Comparison of ENCODE assay signal across 8 mouse cellular contexts in genomic region chr3:152396278-152396987, GRCm38 (mm10). TPM values are rescaled to one million over a fixed set of nuclear protein-coding genes. Genes with fewer than 3 reads are reported as not detected.
DNase-seq lines count a peak whose midpoint lies in the region; ATAC-seq and TF ChIP-seq lines count a peak whose summit lies in the region.

No protein-coding gene starts in this region.

- H3K9ac ChIP-seq in ES-E14 (ENCODE audit: insufficient read depth, low read depth, low read length, poor library complexity, severe bottlenecking): peak overlapping the region; percentile 97
- peak overlapping the region; percentile 90 for H3K9ac ChIP-seq in forebrain, embryonic 16.5 days (replicated peaks; ENCODE audit: low read depth, low read length)
- H3K9ac ChIP-seq in lung, embryonic 15.5 days: peak overlapping the region; percentile 94

- WGBS in forebrain, embryonic 16.5 days: under 1% methylated on average over 54 of the region's 102 CpGs
- under 1% methylated on average over 84 of the region's 102 CpGs for WGBS in lung, embryonic 15.5 days

- H3K27ac ChIP-seq in ES-E14 (ENCODE audit: insufficient read depth, low read depth, low read length, poor library complexity, severe bottlenecking): peak overlapping the region; percentile 94
- peak overlapping the region; percentile 99 for H3K27ac ChIP-seq in forebrain, embryonic 16.5 days (ENCODE audit: low read length)
- peak overlapping the region; percentile 100 for H3K27ac ChIP-seq in lung, embryonic 15.5 days

- H3K4me3 ChIP-seq in ES-E14 (ENCODE audit: insufficient read depth in 1 of 2, low read depth in 1 of 2, low read length in 2 of 2, poor library complexity in 1 of 2, severe bottlenecking in 1 of 2): peak overlapping the region; percentile 95 to 99
- H3K4me3 ChIP-seq in forebrain, embryonic 16.5 days (replicated peaks; ENCODE audit: low read length): peak overlapping the region; percentile 82
- peak overlapping the region; percentile 96 for H3K4me3 ChIP-seq in lung, embryonic 15.5 days

- in situ Hi-C loops in ES-E14 (cut with MboI; ENCODE audit: low sequenced_read_pairs in 2 of 2, unreplicated experiment in 2 of 2): no loop called here

- peak; percentile 88 for ATAC-seq in forebrain, embryonic 16.5 days
- peak; percentile 91 for ATAC-seq in lung, embryonic 15.5 days (ENCODE audit: borderline replicate concordance, extremely low read depth, low FRiP score, low TSS enrichment)

- peak overlapping the region; percentile 60 for H3K4me2 ChIP-seq in forebrain, embryonic 16.5 days (ENCODE audit: low read length)
- peak overlapping the region; percentile 77 for H3K4me2 ChIP-seq in lung, embryonic 15.5 days

- H3K4me1 ChIP-seq in ES-E14 (ENCODE audit: control insufficient read depth in 2 of 2, insufficient read depth in 2 of 2, low read length in 2 of 2, poor library complexity in 1 of 2): peaks cover 5 to 8% of the 10 kb centered on the region in 2 experiments; a peak in 1 of 4 replicates
- H3K4me1 ChIP-seq in forebrain, embryonic 16.5 days (replicated peaks; ENCODE audit: control insufficient read depth, insufficient read depth, low read length): peaks cover 22% of the 10 kb centered on the region
- H3K4me1 ChIP-seq in lung, embryonic 15.5 days: peaks cover 35% of the 10 kb centered on the region

- peak; percentile 88 for DNase-seq in ES-E14 (ENCODE audit: low read depth, low spot score)
- peak; percentile 97 for DNase-seq in cerebellum, adult 11-12 months
- peak; percentile 99 for DNase-seq in heart, postnatal 4 days
- DNase-seq in layer of hippocampus, adult 8-10 months (ENCODE audit: low spot score in 2 of 2): peak; percentile 95 to 98
- peak; percentile 93 for DNase-seq in ovary, adult 18-20 months (ENCODE audit: low spot score)
- peak; percentile 98 for DNase-seq in thymus, postnatal 0 days (ENCODE audit: low spot score)

- no peaks in the 10 kb centered on the region for H3K36me3 ChIP-seq in ES-E14 (ENCODE audit: control insufficient read depth, insufficient read depth, low read length, poor library complexity, severe bottlenecking)
- H3K36me3 ChIP-seq in forebrain, embryonic 16.5 days (ENCODE audit: control insufficient read depth, insufficient read depth): no peaks in the 10 kb centered on the region; the same call in 1 of the 2 replicates
- peaks cover 8% of the 10 kb centered on the region for H3K36me3 ChIP-seq in lung, embryonic 15.5 days

- no peaks in the 10 kb centered on the region for H3K27me3 ChIP-seq in forebrain, embryonic 16.5 days (replicated peaks; ENCODE audit: control insufficient read depth, insufficient read depth, low read length)
- H3K27me3 ChIP-seq in lung, embryonic 15.5 days: no peaks in the 10 kb centered on the region

- H3K9me3 ChIP-seq in ES-E14 (ENCODE audit: control insufficient read depth, insufficient read depth, low read depth, low read length): no peaks in the 10 kb centered on the region
- H3K9me3 ChIP-seq in forebrain, embryonic 16.5 days (ENCODE audit: control insufficient read depth, low read length): no peaks in the 10 kb centered on the region
- H3K9me3 ChIP-seq in lung, embryonic 15.5 days: no peaks in the 10 kb centered on the region

TF ChIP-seq in ES-E14, 5 proteins besides CTCF, POLR2A, EP300 and RAD21:
- TF ChIP-seq HCFC1 (IDR thresholded peaks at IDR 0.05; ENCODE audit: borderline replicate concordance, insufficient read depth, low read length): peak; percentile 69
- TF ChIP-seq CHD2 (IDR thresholded peaks at IDR 0.05; ENCODE audit: low read depth, low read length): peak; percentile 98
- no peak for TF ChIP-seq MAFK (IDR thresholded peaks at IDR 0.05; ENCODE audit: insufficient read depth, low read depth, low read length)

RNA-seq across cellular contexts. Expression of gene Zzz3, which starts 1.2 kb away (rescaled TPM):
- total RNA-seq in ES-E14 (2012; rRNA removed): 36.3 and 40.9 TPM in 2 replicates
- 32.8 and 40.6 TPM in 2 replicates for polyA plus RNA-seq in forebrain, embryonic 16.5 days (2015; fragmentation: Nextera tagmentation; extraction: Ambion mirVana)
- total RNA-seq in heart, postnatal 4 days (2021): 10 to 100 TPM; 34.2 to 34.9 TPM
- total RNA-seq in layer of hippocampus, adult 8-10 months (2022): 10 to 100 TPM; 45.9 to 51.5 (median 47.7) TPM
- polyA plus RNA-seq in lung, embryonic 15.5 days (2015; fragmentation: Nextera tagmentation; extraction: Ambion mirVana): 46.3 and 46.9 TPM in 2 replicates
- 41.7 and 44.6 TPM in 2 replicates for polyA plus RNA-seq in thymus, postnatal 0 days (2015; fragmentation: Nextera tagmentation; extraction: Ambion mirVana)

RNA-seq across cellular contexts. Expression of gene Usp33, which starts 50.2 kb away (rescaled TPM):
- total RNA-seq in ES-E14 (2012; rRNA removed): 47.9 and 49.5 TPM in 2 replicates
- polyA plus RNA-seq in forebrain, embryonic 16.5 days (2015; fragmentation: Nextera tagmentation; extraction: Ambion mirVana): 107 and 109 TPM in 2 replicates
- 10 to 100 TPM; 29.9 to 31.6 TPM for total RNA-seq in heart, postnatal 4 days (2021)
- 100 to 1,000 TPM; 110 to 141 (median 134) TPM for total RNA-seq in layer of hippocampus, adult 8-10 months (2022)
- 49.5 and 50.6 TPM in 2 replicates for polyA plus RNA-seq in lung, embryonic 15.5 days (2015; fragmentation: Nextera tagmentation; extraction: Ambion mirVana)
- polyA plus RNA-seq in thymus, postnatal 0 days (2015; fragmentation: Nextera tagmentation; extraction: Ambion mirVana): 30.4 and 35.4 TPM in 2 replicates

RNA-seq across cellular contexts. Expression of gene Miga1, which starts 56.2 kb away (rescaled TPM):
- 28.7 and 35.2 TPM in 2 replicates for total RNA-seq in ES-E14 (2012; rRNA removed)
- polyA plus RNA-seq in forebrain, embryonic 16.5 days (2015; fragmentation: Nextera tagmentation; extraction: Ambion mirVana): 22.6 and 24.7 TPM in 2 replicates
- total RNA-seq in heart, postnatal 4 days (2021): 10 to 100 TPM; 17.2 to 17.7 TPM
- total RNA-seq in layer of hippocampus, adult 8-10 months (2022): 10 to 100 TPM; 75.1 to 84.2 (median 76.2) TPM
- polyA plus RNA-seq in lung, embryonic 15.5 days (2015; fragmentation: Nextera tagmentation; extraction: Ambion mirVana): 15.6 and 16.1 TPM in 2 replicates
- polyA plus RNA-seq in thymus, postnatal 0 days (2015; fragmentation: Nextera tagmentation; extraction: Ambion mirVana): 13.1 and 14.4 TPM in 2 replicates

Comparison
In these comparisons a context has a peak if more than half of its experiments do, and no peak if none do; other contexts are left out.
1. Peak in every context shown above with its lines: DNase-seq, ATAC-seq, H3K4me3 ChIP-seq and H3K27ac ChIP-seq.